Comparison of ENCODE assay signal across 8 mouse cellular contexts in genomic region chr5:114658255-114658654, GRCm38 (mm10). TPM values are rescaled to one million over a fixed set of nuclear protein-coding genes. Genes with fewer than 3 reads are reported as not detected.
A peak's percentile ranks its signal among the peaks of the same experiment; 100 is the strongest.
DNase-seq lines count a peak whose midpoint lies in the region; ATAC-seq and TF ChIP-seq lines count a peak whose summit lies in the region.

Trpv4 (minus strand) TSS chr5:114658421.

- H3K9me3 ChIP-seq in forebrain, embryonic 16.5 days (ENCODE audit: control insufficient read depth, low read length), result no peaks in the 10 kb centered on the region
- H3K9me3 ChIP-seq in kidney, embryonic 14.5 days (ENCODE audit: control insufficient read depth, low read length), result no peaks in the 10 kb centered on the region
- H3K9me3 ChIP-seq in midbrain, embryonic 16.5 days (replicated peaks; ENCODE audit: control insufficient read depth, low read length, poor library complexity, severe bottlenecking), result no peaks in the 10 kb centered on the region

- H3K36me3 ChIP-seq in testis, adult 2 months (ENCODE audit: control insufficient read depth, insufficient read depth, low read length), result no peaks in the 10 kb centered on the region
- H3K36me3 ChIP-seq in forebrain, embryonic 16.5 days (ENCODE audit: control insufficient read depth, insufficient read depth), result no peaks in the 10 kb centered on the region
- H3K36me3 ChIP-seq in kidney, embryonic 14.5 days (ENCODE audit: control insufficient read depth, insufficient read depth, low read length), result no peaks in the 10 kb centered on the region
- no peaks in the 10 kb centered on the region for H3K36me3 ChIP-seq in midbrain, embryonic 16.5 days (ENCODE audit: control insufficient read depth, insufficient read depth, low read length)

- no peak for DNase-seq in testis, postnatal 14 days (ENCODE audit: low spot score)
- DNase-seq in left cerebral cortex, adult 9 months (ENCODE audit: low spot score in 2 of 2), result no peak
- DNase-seq in gastrocnemius, postnatal 36 days, result no peak
- DNase-seq in embryo, embryonic 9.5 days (ENCODE audit: extremely low spot score), result no peak

- peak within 1 kb of the TSS; percentile 64 for H3K4me2 ChIP-seq in forebrain, embryonic 16.5 days (ENCODE audit: low read length)
- peak within 1 kb of the TSS; percentile 95 for H3K4me2 ChIP-seq in kidney, embryonic 14.5 days (replicated peaks; ENCODE audit: low read depth, low read length)
- H3K4me2 ChIP-seq in midbrain, embryonic 16.5 days (ENCODE audit: low read length), result peak within 1 kb of the TSS; percentile 77

- under 1% methylated on average over 44 of the region's 47 CpGs for WGBS in forebrain, embryonic 16.5 days
- under 1% methylated on average over 37 of the region's 47 CpGs for WGBS in kidney, embryonic 14.5 days
- WGBS in midbrain, embryonic 16.5 days, result 1% methylated on average over 26 of the region's 47 CpGs

- ATAC-seq in forebrain, embryonic 16.5 days, result 0 out of 2 replicates have a peak, but pooled peaks have one; percentile 36
- peak; percentile 16; the same call in 1 of the 2 replicates for ATAC-seq in kidney, embryonic 14.5 days (ENCODE audit: low FRiP score, low TSS enrichment)
- ATAC-seq in midbrain, embryonic 16.5 days, result no peak

- H3K27me3 ChIP-seq in testis, adult 2 months (ENCODE audit: control insufficient read depth, insufficient read depth, low read length), result no peaks in the 10 kb centered on the region
- peaks cover 22% of the 10 kb centered on the region for H3K27me3 ChIP-seq in forebrain, embryonic 16.5 days (replicated peaks; ENCODE audit: control insufficient read depth, insufficient read depth, low read length)
- H3K27me3 ChIP-seq in kidney, embryonic 14.5 days (ENCODE audit: control insufficient read depth, insufficient read depth, low read length), result peaks cover 27% of the 10 kb centered on the region
- peaks cover 35% of the 10 kb centered on the region for H3K27me3 ChIP-seq in midbrain, embryonic 16.5 days (ENCODE audit: control insufficient read depth, insufficient read depth, low read depth, low read length)

- peaks cover 9% of the 10 kb centered on the region for H3K4me1 ChIP-seq in testis, adult 2 months (ENCODE audit: control insufficient read depth, insufficient read depth, low read length)
- peaks cover 11% of the 10 kb centered on the region for H3K4me1 ChIP-seq in forebrain, embryonic 16.5 days (replicated peaks; ENCODE audit: control insufficient read depth, insufficient read depth, low read length)
- peaks cover 15% of the 10 kb centered on the region; the same call in 1 of the 2 replicates for H3K4me1 ChIP-seq in kidney, embryonic 14.5 days (ENCODE audit: control insufficient read depth, insufficient read depth, low read length)
- peaks cover 9% of the 10 kb centered on the region for H3K4me1 ChIP-seq in midbrain, embryonic 16.5 days (ENCODE audit: control insufficient read depth, insufficient read depth, low read length)

- H3K4me3 ChIP-seq in testis, adult 2 months (ENCODE audit: control insufficient read depth, low read depth, low read length), result peak within 1 kb of the TSS; percentile 52
- peak within 1 kb of the TSS; percentile 41 for H3K4me3 ChIP-seq in forebrain, embryonic 16.5 days (replicated peaks; ENCODE audit: low read length)
- H3K4me3 ChIP-seq in kidney, embryonic 14.5 days (ENCODE audit: low read length), result peak within 1 kb of the TSS; percentile 58
- H3K4me3 ChIP-seq in midbrain, embryonic 16.5 days (ENCODE audit: low read depth, low read length), result peak within 1 kb of the TSS; percentile 43

- H3K9ac ChIP-seq in forebrain, embryonic 16.5 days (replicated peaks; ENCODE audit: low read depth, low read length), result peak within 1 kb of the TSS; percentile 51
- peak within 1 kb of the TSS; percentile 65 for H3K9ac ChIP-seq in kidney, embryonic 14.5 days (ENCODE audit: low read depth, low read length)
- H3K9ac ChIP-seq in midbrain, embryonic 16.5 days (ENCODE audit: low read depth, low read length), result peak within 1 kb of the TSS; percentile 64

- intact Hi-C loops in gastrocnemius, postnatal 36 days (cut with DNase I), result no loop called here

- TF ChIP-seq POLR2A in testis, adult 2 months (IDR thresholded peaks at IDR 0.05; ENCODE audit: control insufficient read depth, low read depth, low read length), result no peak

- H3K27ac ChIP-seq in testis, adult 2 months (ENCODE audit: control insufficient read depth, insufficient read depth, low read depth, low read length), result no peak within 1 kb of the TSS
- H3K27ac ChIP-seq in forebrain, embryonic 16.5 days (ENCODE audit: low read length), result no peak within 1 kb of the TSS
- H3K27ac ChIP-seq in kidney, embryonic 14.5 days (ENCODE audit: low read depth, low read length), result no peak within 1 kb of the TSS
- H3K27ac ChIP-seq in midbrain, embryonic 16.5 days (ENCODE audit: low read length), result no peak within 1 kb of the TSS

- TF ChIP-seq CTCF in testis, adult 2 months (IDR thresholded peaks at IDR 0.05; ENCODE audit: control insufficient read depth, insufficient read depth, insufficient replicate concordance, low read depth, low read length), result no peak

RNA-seq across cellular contexts. Expression of gene Trpv4, which starts in this region (rescaled TPM):
- 0.93 and 1.9 TPM in 2 replicates for polyA plus RNA-seq in testis, adult 2 months (2012; rRNA removed)
- 0.75 and 1.2 TPM in 2 replicates for polyA plus RNA-seq in forebrain, embryonic 16.5 days (2015; fragmentation: Nextera tagmentation; extraction: Ambion mirVana)
- 12.8 and 18.6 TPM in 2 replicates for polyA plus RNA-seq in kidney, embryonic 14.5 days (2014; fragmentation: Nextera tagmentation; extraction: Ambion mirVana)
- polyA plus RNA-seq in midbrain, embryonic 16.5 days (2015; fragmentation: Nextera tagmentation; extraction: Ambion mirVana), result 1.3 and 1.9 TPM in 2 replicates
- 1 to 10 TPM in 1 of 2 experiments, under 1 TPM in 1; 0.87 to 2.1 TPM for total RNA-seq in gastrocnemius, postnatal 36 days (2021)
